Mouse (Mus musculus) hindbrain, postnatal 0 days (tissue): ENCODE results near the gene Gm3776. TPM values are rescaled to one million over a fixed set of nuclear protein-coding genes. Genes with fewer than 3 reads are reported as not detected.
"Not testable (repeated sequence)": the region's sequence is repeated elsewhere in the genome, so short reads cannot be mapped to it uniquely, and the experiment has no call there.

Experiments used
- ATAC-seq: fragments of 200-750 bp; cut with Nextera tagmentation; 2 replicates; pipeline ENCODE4 v1.8.0; 2017; ENCODE audit warnings: mild to moderate bottlenecking, moderate TSS enrichment, moderate library complexity
- DNase-seq: peaks from one replicate; pipeline ENCODE4 v3.0.0-alpha.2; 2015; ENCODE audit warnings: low spot score
- H3K27ac ChIP-seq: fragments of 300-500 bp; sonication (generic); 2 replicates; pipeline ENCODE4 v1.5.1; 2014; ENCODE audit warnings: mild to moderate bottlenecking
- H3K27me3 ChIP-seq: fragments of 300-500 bp; sonication (generic); 2 replicates; pipeline ENCODE4 v1.6.1; 2014; ENCODE audit warnings: low read length, mixed read lengths; ENCODE audit not compliant: insufficient read depth
- H3K36me3 ChIP-seq: fragments of 300-500 bp; sonication (generic); 2 replicates; pipeline ENCODE4 v1.6.1; 2014; ENCODE audit warnings: low read length, mixed read lengths; ENCODE audit not compliant: insufficient read depth
- H3K4me1 ChIP-seq: fragments of 300-500 bp; sonication (generic); 2 replicates; pipeline ENCODE4 v1.6.1; 2014; ENCODE audit warnings: antibody characterized with exemption, low read length, mixed read lengths; ENCODE audit not compliant: insufficient read depth
- H3K4me2 ChIP-seq: fragments of 300-500 bp; sonication (generic); 2 replicates; pipeline ENCODE4 v1.6.1; 2014; ENCODE audit warnings: low read depth, mild to moderate bottlenecking, low read length, moderate library complexity, mixed read lengths
- H3K4me3 ChIP-seq: fragments of 300-500 bp; sonication (generic); 2 replicates; pipeline ENCODE4 v1.5.1; 2014; ENCODE audit warnings: low read length
- H3K9ac ChIP-seq: fragments of 300-500 bp; sonication (generic); replicated peaks from 2 replicates; pipeline ENCODE4 v1.6.1; 2014; ENCODE audit warnings: mild to moderate bottlenecking, low read length, moderate library complexity, mixed read lengths
- H3K9me3 ChIP-seq: fragments of 300-500 bp; sonication (generic); 2 replicates; pipeline ENCODE4 v1.6.1; 2016; ENCODE audit warnings: low read length, mixed read lengths
- CTCF ChIP-seq: IDR thresholded peaks from 2 replicates; pipeline ENCODE4 v1.5.1; 2016; ENCODE audit warnings: antibody characterized with exemption, control low read depth, low read depth
- WGBS: fragments of 180-500 bp; shearing (Covaris S2); extraction: QIAGEN DNeasy Blood & Tissue Kit; methylation state at CpG from one replicate; pipeline ENCODE4 v1.1.7; 2014; 5-methylcytosine and 5-hydroxymethylcytosine counted together
- polyA plus RNA-seq: library from polyadenylated mRNA; unstranded; fragments of >200 nt; fragmentation: Nextera tagmentation; extraction: Ambion mirVana; gene quantifications from 2 replicates; pipeline ENCODE4 v1.2.1, GENCODE M21; 2015
- total RNA-seq: library from RNA; depleted of rRNA; stranded (reverse); fragments of >200 nt; gene quantifications from 2 replicates; pipeline ENCODE4 v1.2.3, GENCODE M21; 2014; rRNA removed

Gm3776 gene
- total and polyA plus RNA-seq, 2 experiments from 2014 or later, result not detected

DNA sequence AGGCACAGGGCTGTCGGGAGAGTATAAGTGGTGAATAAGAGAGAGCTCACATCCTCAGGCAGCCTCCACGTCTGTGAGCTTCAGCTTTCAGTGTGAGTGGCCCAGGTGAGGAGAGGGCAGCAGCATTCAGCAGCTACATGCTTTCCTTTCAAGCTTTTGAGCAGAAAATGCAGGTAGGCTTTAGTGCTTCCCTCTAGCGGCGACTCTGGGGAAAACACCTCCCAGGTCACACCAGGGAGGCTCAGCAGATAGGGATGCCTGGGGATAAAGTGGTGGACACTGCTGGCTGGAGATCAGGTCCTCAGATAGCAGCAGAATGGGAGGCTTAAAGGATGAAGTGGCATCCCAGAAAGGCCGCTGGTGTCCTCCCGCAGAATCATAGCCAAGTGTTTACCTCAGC lies 39.2 kb downstream of the Gm3776 start:
- not testable (repeated sequence) for H3K4me1 ChIP-seq, H3K27me3 ChIP-seq, H3K9ac ChIP-seq, H3K9me3 ChIP-seq, H3K4me2 ChIP-seq, H3K4me3 ChIP-seq, H3K36me3 ChIP-seq, H3K27ac ChIP-seq
- ATAC-seq (peak; percentile 40; the same call in 1 of the 2 replicates), DNase-seq (peak; percentile 59)
- TF ChIP-seq CTCF, result peak; percentile 79
- 12% methylated on average over 6 of the region's 6 CpGs for WGBS

DNA sequence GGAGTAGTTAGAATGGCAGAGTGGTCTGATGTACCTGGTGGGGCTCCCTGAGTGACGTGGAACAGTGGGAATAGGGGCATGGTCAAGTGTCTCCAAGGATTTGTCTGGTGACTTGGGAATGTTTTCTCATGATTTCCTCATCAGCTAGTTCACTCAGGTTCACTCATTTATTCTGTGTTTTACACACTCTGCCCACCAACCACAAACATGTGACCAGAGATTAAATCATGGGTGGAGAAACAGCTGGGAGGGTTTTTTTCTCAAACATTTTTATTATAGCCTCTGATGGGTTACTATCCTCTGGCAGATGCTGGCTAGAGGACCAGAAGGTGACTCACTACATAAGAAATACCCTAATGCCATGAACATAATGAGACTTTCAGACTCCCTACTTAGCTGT lies 41.3 kb downstream of the Gm3776 start:
- Histone ChIP-seq H3K4me2 (no peak overlapping the region), H3K36me3 (no peaks in the 10 kb centered on the region), H3K27me3 (no peaks in the 10 kb centered on the region), H3K9me3 (no peaks in the 10 kb centered on the region), H3K27ac (no peak overlapping the region), H3K9ac (no peak overlapping the region), H3K4me1 (no peaks in the 10 kb centered on the region), H3K4me3 (no peak overlapping the region)
- ATAC-seq (no peak), DNase-seq (no peak)
- WGBS, result 84% methylated on average over 1 of the region's 1 CpGs
- TF ChIP-seq CTCF, result no peak

DNA sequence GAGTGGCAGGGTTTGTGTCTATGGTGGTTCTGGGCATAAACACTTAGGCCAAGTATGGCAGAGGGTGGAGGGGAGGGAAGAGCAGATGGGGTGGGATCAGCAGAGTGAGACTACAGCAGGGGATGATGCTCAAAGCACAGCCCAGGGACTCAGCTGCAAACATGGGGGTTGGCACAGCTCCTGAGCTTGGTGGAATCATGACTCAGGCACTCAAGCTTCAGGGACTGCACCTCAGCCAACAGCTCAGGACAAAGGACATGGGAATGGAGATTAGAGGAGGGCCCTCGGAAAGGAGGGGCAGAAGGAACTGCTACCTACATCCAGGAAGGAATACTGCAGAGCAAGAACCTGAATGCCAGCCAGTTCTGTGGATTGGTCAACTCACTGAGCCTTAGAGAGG lies 42.2 kb downstream of the Gm3776 start:
- 57% methylated on average over 1 of the region's 1 CpGs for WGBS
- H3K4me3 ChIP-seq, H3K4me1 ChIP-seq, H3K9ac ChIP-seq, H3K27ac ChIP-seq, ATAC-seq, H3K27me3 ChIP-seq, H3K4me2 ChIP-seq, H3K36me3 ChIP-seq, DNase-seq, H3K9me3 ChIP-seq: not testable (repeated sequence)

DNA sequence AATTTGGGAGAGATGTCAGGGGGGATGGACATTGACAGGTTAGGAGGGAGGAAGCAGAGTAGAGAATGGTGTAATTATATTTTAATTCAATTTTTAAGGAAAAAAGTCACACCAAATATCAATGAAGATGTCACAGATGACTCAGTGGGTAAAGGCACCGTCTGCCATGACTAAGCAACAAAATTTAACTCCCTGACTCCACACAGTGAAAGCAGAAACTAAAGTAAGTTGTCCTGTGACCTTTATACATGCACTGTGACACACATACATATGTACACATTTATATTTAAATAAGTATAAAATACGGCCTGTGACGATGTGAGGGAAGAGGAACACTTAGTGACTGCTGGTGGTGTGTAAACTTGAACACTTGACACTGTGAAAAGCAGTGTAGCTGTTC lies 51.2 kb downstream of the Gm3776 start:
- not testable (repeated sequence) for H3K9ac ChIP-seq, H3K36me3 ChIP-seq, H3K9me3 ChIP-seq, H3K27ac ChIP-seq, H3K4me1 ChIP-seq, H3K27me3 ChIP-seq, H3K4me2 ChIP-seq, DNase-seq, H3K4me3 ChIP-seq, ATAC-seq
- WGBS, result 95% methylated on average over 3 of the region's 3 CpGs

DNA sequence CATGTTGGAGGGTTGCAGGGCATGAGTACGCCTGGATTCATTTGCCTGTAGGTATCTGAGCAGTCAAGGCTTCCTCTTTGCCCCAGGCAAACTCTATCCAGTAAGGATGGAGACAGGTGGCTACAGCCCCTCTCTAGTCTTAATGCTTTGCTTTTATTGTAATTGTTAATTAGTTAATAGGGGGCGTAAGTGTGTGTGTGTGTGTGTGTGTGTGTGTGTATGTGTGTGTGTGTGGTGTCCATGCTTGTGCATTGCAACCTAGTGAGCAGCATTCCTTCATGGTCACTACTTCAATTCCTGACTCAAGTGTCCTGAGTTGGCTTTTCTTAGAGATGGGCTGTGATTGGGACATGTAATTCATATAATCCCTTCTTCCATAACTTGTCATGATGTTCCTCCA lies 57.8 kb downstream of the Gm3776 start, which contains the start of gene Omt2a:
Gene Omt2a (minus strand): TSS at position 101 of the 400 bp plus-strand sequence.
- H3K4me3 ChIP-seq, result no peak within 1 kb of the TSS

More for the DNA sequence above, 57.8 kb downstream of the Gm3776 start, which contains the start of gene Omt2a:
- Histone ChIP-seq H3K36me3 (no peaks in the 10 kb centered on the region), H3K4me2 (no peak within 1 kb of the TSS), H3K27me3 (no peaks in the 10 kb centered on the region), H3K27ac (no peak within 1 kb of the TSS), H3K9me3 (no peaks in the 10 kb centered on the region), H3K9ac (no peak within 1 kb of the TSS), H3K4me1 (no peaks in the 10 kb centered on the region)
- no peak for TF ChIP-seq CTCF
- 80% methylated on average over 2 of the region's 2 CpGs for WGBS
- DNase-seq (no peak), ATAC-seq (no peak)

Other genes with a start within 250 kb of the Gm3776 start
- gene Gcm1, start 205.2 kb upstream of the Gm3776 start, total RNA-seq, result 0.10 TPM in 1 of 2 replicates, not detected in the other
- 0.09 and 0.11 TPM in 2 replicates for gene Gcm1, start 205.2 kb upstream of the Gm3776 start, polyA plus RNA-seq
- 107 and 109 TPM in 2 replicates for gene Fbxo9, start 148.1 kb upstream of the Gm3776 start, total RNA-seq
- 86.7 and 88.9 TPM in 2 replicates for gene Fbxo9, start 148.1 kb upstream of the Gm3776 start, polyA plus RNA-seq
- gene Ick, start 147.9 kb upstream of the Gm3776 start, total RNA-seq, result 36.7 and 41.2 TPM in 2 replicates
- gene Ick, start 147.9 kb upstream of the Gm3776 start, polyA plus RNA-seq, result 29.3 and 35.2 TPM in 2 replicates
- 7.9 and 17.5 TPM in 2 replicates for gene Gsta4, start 74.4 kb upstream of the Gm3776 start, total RNA-seq
- gene Gsta4, start 74.4 kb upstream of the Gm3776 start, polyA plus RNA-seq, result 51.8 and 55.1 TPM in 2 replicates
- not detected in 2 replicates for gene Gsta1, start 26.5 kb upstream of the Gm3776 start, total RNA-seq
- not detected in 2 replicates for gene Gsta1, start 26.5 kb upstream of the Gm3776 start, polyA plus RNA-seq
- gene Gm10639, start 32.8 kb downstream of the Gm3776 start, total RNA-seq, result not detected in 2 replicates
- not detected in 2 replicates for gene Gm10639, start 32.8 kb downstream of the Gm3776 start, polyA plus RNA-seq
- not detected in 2 replicates for gene Omt2a, start 57.7 kb downstream of the Gm3776 start, total RNA-seq
- not detected in 2 replicates for gene Omt2a, start 57.7 kb downstream of the Gm3776 start, polyA plus RNA-seq
- gene Omt2b, start 70.5 kb downstream of the Gm3776 start, total RNA-seq, result not detected in 2 replicates
- not detected in 2 replicates for gene Omt2b, start 70.5 kb downstream of the Gm3776 start, polyA plus RNA-seq
- not detected in 2 replicates for gene Gsta2, start 98.7 kb downstream of the Gm3776 start, total RNA-seq
- not detected in 2 replicates for gene Gsta2, start 98.7 kb downstream of the Gm3776 start, polyA plus RNA-seq
- gene Dppa5a, start 111.0 kb downstream of the Gm3776 start, total RNA-seq, result 1.4 and 1.8 TPM in 2 replicates
- gene Dppa5a, start 111.0 kb downstream of the Gm3776 start, polyA plus RNA-seq, result 5.8 and 6.2 TPM in 2 replicates
- 1.7 and 2.9 TPM in 2 replicates for gene Ooep, start 121.6 kb downstream of the Gm3776 start, total RNA-seq
- 4.5 and 4.7 TPM in 2 replicates for gene Ooep, start 121.6 kb downstream of the Gm3776 start, polyA plus RNA-seq
- 0.72 TPM in 1 of 2 replicates, not detected in the other for gene Ddx43, start 138.6 kb downstream of the Gm3776 start, total RNA-seq
- gene Ddx43, start 138.6 kb downstream of the Gm3776 start, polyA plus RNA-seq, result 0.38 and 0.59 TPM in 2 replicates
- gene Cgas, start 186.1 kb downstream of the Gm3776 start, total RNA-seq, result 0.61 and 0.63 TPM in 2 replicates
- gene Cgas, start 186.1 kb downstream of the Gm3776 start, polyA plus RNA-seq, result 0.71 and 0.88 TPM in 2 replicates
- 25.7 and 36.3 TPM in 2 replicates for gene Mto1, start 191.1 kb downstream of the Gm3776 start, total RNA-seq
- gene Mto1, start 191.1 kb downstream of the Gm3776 start, polyA plus RNA-seq, result 20.9 and 22.0 TPM in 2 replicates
- 2.5 TPM in 1 of 2 replicates, not detected in the other for gene Gm17324, start 191.7 kb downstream of the Gm3776 start, total RNA-seq
- 2.3 and 3.4 TPM in 2 replicates for gene Gm17324, start 191.7 kb downstream of the Gm3776 start, polyA plus RNA-seq
- gene Eef1a1, start 232.0 kb downstream of the Gm3776 start, total RNA-seq, result 5,514 and 5,628 TPM in 2 replicates
- gene Eef1a1, start 232.0 kb downstream of the Gm3776 start, polyA plus RNA-seq, result 2,472 and 2,549 TPM in 2 replicates